Mouse (Mus musculus) midbrain, embryonic 15.5 days (tissue): ENCODE measurements around the gene Frem2. TPM values are rescaled to one million over a fixed set of nuclear protein-coding genes. Genes with fewer than 3 reads are reported as not detected.
A peak's percentile ranks its signal among the peaks of the same experiment; 100 is the strongest.

Source experiments
- ATAC-seq: fragments of 200-750 bp; cut with Nextera tagmentation; replicated peaks from 2 replicates; pipeline ENCODE4 v1.8.0; 2017; ENCODE audit warnings: moderate TSS enrichment
- H3K27ac ChIP-seq: fragments of 300-500 bp; sonication (generic); 2 replicates; pipeline ENCODE4 v1.5.1; 2015; ENCODE audit warnings: mild to moderate bottlenecking, inconsistent platforms
- H3K27me3 ChIP-seq: fragments of 300-500 bp; sonication (generic); replicated peaks from 2 replicates; pipeline ENCODE4 v1.6.1; 2015; ENCODE audit warnings: inconsistent platforms
- H3K36me3 ChIP-seq: fragments of 300-500 bp; sonication (generic); replicated peaks from 2 replicates; pipeline ENCODE4 v1.6.1; 2015; ENCODE audit warnings: inconsistent platforms
- H3K4me1 ChIP-seq: fragments of 300-500 bp; sonication (generic); 2 replicates; pipeline ENCODE4 v1.6.1; 2015; ENCODE audit warnings: inconsistent platforms
- H3K4me2 ChIP-seq: fragments of 300-500 bp; sonication (generic); 2 replicates; pipeline ENCODE4 v1.6.1; 2015; ENCODE audit warnings: inconsistent platforms, mild to moderate bottlenecking, moderate library complexity
- H3K4me3 ChIP-seq: fragments of 300-500 bp; sonication (generic); 2 replicates; pipeline ENCODE4 v1.5.1; 2015; ENCODE audit warnings: mild to moderate bottlenecking, inconsistent platforms
- H3K9ac ChIP-seq: fragments of 300-500 bp; sonication (generic); 2 replicates; pipeline ENCODE4 v1.6.1; 2015; ENCODE audit warnings: mild to moderate bottlenecking, inconsistent platforms
- H3K9me3 ChIP-seq: fragments of 300-500 bp; sonication (generic); 2 replicates; pipeline ENCODE4 v1.6.1; 2016; ENCODE audit warnings: inconsistent platforms
- WGBS: fragments of 180-500 bp; shearing (Covaris S2); methylation state at CpG from one replicate; pipeline ENCODE4 v1.1.7; 2015; ENCODE audit warnings: mixed read lengths; 5-methylcytosine and 5-hydroxymethylcytosine counted together
- polyA plus RNA-seq: library from polyadenylated mRNA; unstranded; fragments of >200 nt; fragmentation: Nextera tagmentation; extraction: Ambion mirVana; gene quantifications from 2 replicates; pipeline ENCODE4 v1.2.1, GENCODE M21; 2015

The Frem2 gene
- polyA plus RNA-seq, 1 experiment from 2014 or later = 1.1 TPM

GRCm38 (mm10) chr3:53474179-53474578, 183.0 kb downstream of the Frem2 start:
- H3K36me3 ChIP-seq = peaks cover 67% of the 10 kb centered on the region
- H3K27me3 ChIP-seq = no peaks in the 10 kb centered on the region
- WGBS = 82% methylated on average over 4 of the region's 4 CpGs
- no peak overlapping the region for H3K4me2 ChIP-seq
- no peak overlapping the region for H3K4me3 ChIP-seq
- H3K9me3 ChIP-seq = no peaks in the 10 kb centered on the region
- peaks cover 2% of the 10 kb centered on the region; the same call in 1 of the 2 replicates for H3K4me1 ChIP-seq
- H3K9ac ChIP-seq = no peak overlapping the region
- no peak overlapping the region for H3K27ac ChIP-seq
- ATAC-seq = no peak

GRCm38 (mm10) chr3:53472061-53472460, 185.1 kb downstream of the Frem2 start:
- no peak for ATAC-seq
- Histone ChIP-seq H3K4me3 (no peak overlapping the region), H3K4me2 (no peak overlapping the region), H3K9ac (no peak overlapping the region), H3K27me3 (no peaks in the 10 kb centered on the region), H3K36me3 (peaks cover 46% of the 10 kb centered on the region), H3K4me1 (peaks cover 16% of the 10 kb centered on the region), H3K27ac (no peak overlapping the region), H3K9me3 (no peaks in the 10 kb centered on the region)
- WGBS = 98% methylated on average over 5 of the region's 5 CpGs

GRCm38 (mm10) chr3:53469650-53470049, 187.5 kb downstream of the Frem2 start:
- ATAC-seq = no peak
- Histone ChIP-seq H3K9ac (no peak overlapping the region), H3K4me1 (peaks cover 39% of the 10 kb centered on the region), H3K36me3 (peaks cover 37% of the 10 kb centered on the region), H3K9me3 (no peaks in the 10 kb centered on the region), H3K27ac (no peak overlapping the region), H3K27me3 (no peaks in the 10 kb centered on the region), H3K4me3 (no peak overlapping the region), H3K4me2 (no peak overlapping the region)
- WGBS = 90% methylated on average over 5 of the region's 5 CpGs

- peaks cover 15% of the 10 kb centered on the region for H3K36me3 ChIP-seq
- H3K4me1 ChIP-seq = peaks cover 48% of the 10 kb centered on the region
- ATAC-seq = no peak
- H3K4me2 ChIP-seq = 0 out of 2 replicates have a peak overlapping the region, but pooled peaks have one; percentile 84
- no peaks in the 10 kb centered on the region for H3K27me3 ChIP-seq
- H3K27ac ChIP-seq = no peak overlapping the region
- no peak overlapping the region for H3K4me3 ChIP-seq
- no peaks in the 10 kb centered on the region for H3K9me3 ChIP-seq
- no peak overlapping the region for H3K9ac ChIP-seq
- WGBS = 89% methylated on average over 5 of the region's 5 CpGs
These were observed 189.8 kb downstream of the Frem2 start for GRCm38 (mm10) chr3:53467356-53467755.

GRCm38 (mm10) chr3:53466481-53466880, 190.7 kb downstream of the Frem2 start:
- Histone ChIP-seq H3K4me3 (peak overlapping the region; percentile 75; the same call in 1 of the 2 replicates), H3K27ac (no peak overlapping the region), H3K9ac (peak overlapping the region; percentile 32; the same call in 1 of the 2 replicates), H3K9me3 (no peaks in the 10 kb centered on the region), H3K27me3 (no peaks in the 10 kb centered on the region), H3K4me1 (peaks cover 54% of the 10 kb centered on the region), H3K36me3 (peaks cover 8% of the 10 kb centered on the region), H3K4me2 (peak overlapping the region; percentile 84)
- WGBS = 59% methylated on average over 9 of the region's 9 CpGs
- no peak for ATAC-seq

- H3K9me3 ChIP-seq = no peaks in the 10 kb centered on the region
- no peaks in the 10 kb centered on the region for H3K36me3 ChIP-seq
- peaks cover 55% of the 10 kb centered on the region for H3K4me1 ChIP-seq
- ATAC-seq = no peak
- no peak overlapping the region for H3K9ac ChIP-seq
- H3K4me3 ChIP-seq = peak overlapping the region; percentile 75
- no peaks in the 10 kb centered on the region for H3K27me3 ChIP-seq
- 65% methylated on average over 6 of the region's 6 CpGs for WGBS
- H3K4me2 ChIP-seq = peak overlapping the region; percentile 84
- H3K27ac ChIP-seq = no peak overlapping the region
These were observed 191.8 kb downstream of the Frem2 start for GRCm38 (mm10) chr3:53465330-53465729.

- H3K9ac ChIP-seq = peak overlapping the region; percentile 90
- H3K4me3 ChIP-seq = peak overlapping the region; percentile 75
- H3K9me3 ChIP-seq = no peaks in the 10 kb centered on the region
- no peaks in the 10 kb centered on the region for H3K27me3 ChIP-seq
- 0 out of 2 replicates have a peak, but pooled peaks cover 2% of the 10 kb centered on the region for H3K36me3 ChIP-seq
- no peak for ATAC-seq
- H3K4me2 ChIP-seq = peak overlapping the region; percentile 84
- H3K4me1 ChIP-seq = peaks cover 54% of the 10 kb centered on the region
- H3K27ac ChIP-seq = peak overlapping the region; percentile 93
- WGBS = under 1% methylated on average over 20 of the region's 20 CpGs
These were observed 192.9 kb downstream of the Frem2 start for GRCm38 (mm10) chr3:53464146-53464698.

Other genes with a start within 250 kb of the Frem2 start
- gene Nhlrc3, start 194.0 kb downstream of the Frem2 start, polyA plus RNA-seq = 9.3 and 11.6 TPM in 2 replicates
- 22.9 and 23.2 TPM in 2 replicates for gene Proser1, start 193.7 kb downstream of the Frem2 start, polyA plus RNA-seq
- gene Stoml3, start 168.7 kb downstream of the Frem2 start, polyA plus RNA-seq = not detected in 2 replicates
- gene Gm10985, start 187.7 kb upstream of the Frem2 start, polyA plus RNA-seq = not detected in 2 replicates
- gene Ufm1, start 206.5 kb upstream of the Frem2 start, polyA plus RNA-seq = 84.8 and 87.2 TPM in 2 replicates